Mouse (Mus musculus) forebrain, embryonic 13.5 days (tissue): ENCODE measurements at regions not wholly inside any gene's neighbourhood (a gene's known extent, or its start where the extent isn't known, plus 50 kb on each side); places are given as distances from the start of the nearest gene placed in this dataset.

Experiments used
- ATAC-seq: fragments of 200-750 bp; cut with Nextera tagmentation; 2 replicates; pipeline ENCODE4 v1.8.0; 2017
- H3K27ac ChIP-seq: fragments of 300-500 bp; sonication (generic); 2 replicates; pipeline ENCODE4 v1.5.1; 2015; ENCODE audit warnings: inconsistent platforms, mild to moderate bottlenecking, moderate library complexity
- H3K27me3 ChIP-seq: fragments of 300-500 bp; sonication (generic); 2 replicates; pipeline ENCODE4 v1.6.1; 2015; ENCODE audit warnings: mild to moderate bottlenecking, inconsistent platforms
- H3K36me3 ChIP-seq: fragments of 300-500 bp; sonication (generic); 2 replicates; pipeline ENCODE4 v1.6.1; 2015; ENCODE audit warnings: mild to moderate bottlenecking, inconsistent platforms; ENCODE audit not compliant: poor library complexity, severe bottlenecking
- H3K4me1 ChIP-seq: fragments of 300-500 bp; sonication (generic); 2 replicates; pipeline ENCODE4 v1.6.1; 2015; ENCODE audit warnings: inconsistent platforms
- H3K4me2 ChIP-seq: fragments of 300-500 bp; sonication (generic); 2 replicates; pipeline ENCODE4 v1.6.1; 2015; ENCODE audit warnings: inconsistent platforms, mild to moderate bottlenecking, moderate library complexity
- H3K4me3 ChIP-seq: fragments of 300-500 bp; sonication (generic); 2 replicates; pipeline ENCODE4 v1.5.1; 2015; ENCODE audit warnings: mild to moderate bottlenecking, inconsistent platforms
- H3K9ac ChIP-seq: fragments of 300-500 bp; sonication (generic); 2 replicates; pipeline ENCODE4 v1.6.1; 2015; ENCODE audit warnings: mild to moderate bottlenecking, inconsistent platforms
- H3K9me3 ChIP-seq: fragments of 300-500 bp; sonication (generic); replicated peaks from 2 replicates; pipeline ENCODE4 v1.6.1; 2016; ENCODE audit warnings: inconsistent platforms
- WGBS: fragments of 180-500 bp; shearing (Covaris S2); methylation state at CpG from one replicate; pipeline ENCODE4 v1.1.7; 2015; 5-methylcytosine and 5-hydroxymethylcytosine counted together

GRCm38 (mm10) chr15:50246418-50247186, 3638.1 kb upstream of the Gm7489 start:
- no peak overlapping the region for H3K4me3 ChIP-seq
- no peak for ATAC-seq
- H3K9me3 ChIP-seq: no peaks in the 10 kb centered on the region
- no peak overlapping the region for H3K27ac ChIP-seq
- H3K36me3 ChIP-seq: no peaks in the 10 kb centered on the region
- 90% methylated on average over 15 of the region's 15 CpGs for WGBS
- H3K4me2 ChIP-seq: no peak overlapping the region
- H3K4me1 ChIP-seq: no peaks in the 10 kb centered on the region
- no peaks in the 10 kb centered on the region for H3K27me3 ChIP-seq
- no peak overlapping the region for H3K9ac ChIP-seq

DNA sequence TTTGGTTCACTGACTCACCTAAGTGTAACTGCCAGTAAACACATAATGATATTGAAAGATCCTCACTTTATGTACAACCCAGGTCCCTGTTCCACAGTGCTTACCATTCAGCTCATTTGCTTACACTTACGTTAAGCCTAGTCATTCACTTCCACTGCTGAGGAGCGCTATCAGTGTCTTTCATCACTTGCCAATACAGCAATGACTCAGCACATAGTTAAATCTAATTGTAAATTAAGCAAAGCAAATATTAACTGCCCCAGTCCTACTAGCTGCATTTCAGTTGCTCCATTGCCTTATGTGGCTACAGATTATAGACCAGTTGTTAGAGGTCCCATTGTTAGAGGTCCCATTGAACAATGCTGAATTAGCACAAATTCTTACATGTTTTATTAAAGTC, 3624.6 kb upstream of the Gm7489 start:
- H3K27ac ChIP-seq: no peak overlapping the region
- no peak overlapping the region for H3K9ac ChIP-seq
- H3K4me1 ChIP-seq: no peaks in the 10 kb centered on the region
- no peak overlapping the region for H3K4me3 ChIP-seq
- no peaks in the 10 kb centered on the region for H3K36me3 ChIP-seq
- no peak for ATAC-seq
- H3K9me3 ChIP-seq: no peaks in the 10 kb centered on the region
- H3K27me3 ChIP-seq: no peaks in the 10 kb centered on the region
- 93% methylated on average over 2 of the region's 2 CpGs for WGBS
- H3K4me2 ChIP-seq: no peak overlapping the region

- H3K4me3 ChIP-seq: no peak overlapping the region
- no peaks in the 10 kb centered on the region for H3K4me1 ChIP-seq
- 73% methylated on average over 8 of the region's 8 CpGs for WGBS
- peak; percentile 85 for ATAC-seq
- no peaks in the 10 kb centered on the region for H3K9me3 ChIP-seq
- H3K4me2 ChIP-seq: no peak overlapping the region
- H3K36me3 ChIP-seq: no peaks in the 10 kb centered on the region
- H3K27ac ChIP-seq: no peak overlapping the region
- H3K9ac ChIP-seq: no peak overlapping the region
- H3K27me3 ChIP-seq: no peaks in the 10 kb centered on the region
Measured at GRCm38 (mm10) chr15:50261245-50261872, 3623.3 kb upstream of the Gm7489 start.

DNA sequence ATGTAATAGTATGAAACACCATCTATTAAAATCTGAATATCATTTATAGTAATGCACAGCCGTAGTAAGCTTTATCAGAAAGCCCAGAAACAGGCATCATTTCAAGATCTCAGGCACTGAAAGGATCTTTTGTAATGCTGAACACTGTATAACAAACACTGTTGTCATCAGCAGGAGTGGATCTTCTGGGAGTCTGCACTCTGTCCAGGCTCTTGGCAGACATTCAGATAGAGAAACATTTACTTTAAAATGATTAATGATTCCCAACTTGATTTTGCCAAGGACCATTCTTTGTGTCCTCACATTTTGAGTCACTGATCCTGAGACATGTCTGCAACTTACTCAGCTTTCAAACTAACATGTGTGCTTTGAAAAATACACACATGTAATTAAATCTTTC, 3617.2 kb upstream of the Gm7489 start:
- WGBS: 83% methylated on average over 1 of the region's 1 CpGs

DNA sequence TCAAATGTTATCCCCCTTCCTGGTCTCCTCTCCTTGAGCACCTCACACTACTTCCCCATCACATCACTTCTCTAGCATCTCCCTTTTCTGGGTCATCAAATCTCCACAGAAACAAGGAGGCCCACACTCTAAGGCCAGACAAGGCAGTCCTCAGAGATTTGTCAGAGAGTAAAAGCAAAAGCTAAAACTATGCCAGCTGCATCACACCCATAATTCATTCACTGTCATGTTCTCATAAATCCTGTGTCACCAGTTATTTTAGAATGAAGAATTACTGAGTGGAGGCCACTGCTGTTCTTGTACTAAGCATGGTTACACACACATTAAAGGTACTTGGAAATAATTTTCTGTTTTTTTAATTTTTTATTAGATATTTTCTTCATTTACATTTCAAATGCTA, 3613.1 kb upstream of the Gm7489 start:
- Histone ChIP-seq H3K36me3 (no peaks in the 10 kb centered on the region), H3K4me2 (no peak overlapping the region), H3K27me3 (no peaks in the 10 kb centered on the region), H3K9me3 (no peaks in the 10 kb centered on the region), H3K4me1 (no peaks in the 10 kb centered on the region), H3K9ac (no peak overlapping the region), H3K4me3 (no peak overlapping the region), H3K27ac (no peak overlapping the region)
- ATAC-seq: no peak

More for the DNA sequence above, 3617.2 kb upstream of the Gm7489 start:
- no peaks in the 10 kb centered on the region for H3K4me1 ChIP-seq
- H3K9ac ChIP-seq: no peak overlapping the region
- H3K36me3 ChIP-seq: no peaks in the 10 kb centered on the region
- no peak overlapping the region for H3K27ac ChIP-seq
- H3K4me2 ChIP-seq: no peak overlapping the region
- no peaks in the 10 kb centered on the region for H3K9me3 ChIP-seq
- no peak overlapping the region for H3K4me3 ChIP-seq
- ATAC-seq: no peak
- no peaks in the 10 kb centered on the region for H3K27me3 ChIP-seq

GRCm38 (mm10) chr15:50282576-50282975, 3602.1 kb upstream of the Gm7489 start:
- no peaks in the 10 kb centered on the region for H3K9me3 ChIP-seq
- H3K9ac ChIP-seq: no peak overlapping the region
- ATAC-seq: no peak
- no peaks in the 10 kb centered on the region for H3K27me3 ChIP-seq
- H3K4me3 ChIP-seq: no peak overlapping the region
- H3K36me3 ChIP-seq: no peaks in the 10 kb centered on the region
- 90% methylated on average over 2 of the region's 2 CpGs for WGBS
- H3K27ac ChIP-seq: no peak overlapping the region
- H3K4me1 ChIP-seq: no peaks in the 10 kb centered on the region
- no peak overlapping the region for H3K4me2 ChIP-seq

- ATAC-seq: no peak
- no peak overlapping the region for H3K4me2 ChIP-seq
Measured at GRCm38 (mm10) chr15:50283491-50283890, 3601.2 kb upstream of the Gm7489 start.

DNA sequence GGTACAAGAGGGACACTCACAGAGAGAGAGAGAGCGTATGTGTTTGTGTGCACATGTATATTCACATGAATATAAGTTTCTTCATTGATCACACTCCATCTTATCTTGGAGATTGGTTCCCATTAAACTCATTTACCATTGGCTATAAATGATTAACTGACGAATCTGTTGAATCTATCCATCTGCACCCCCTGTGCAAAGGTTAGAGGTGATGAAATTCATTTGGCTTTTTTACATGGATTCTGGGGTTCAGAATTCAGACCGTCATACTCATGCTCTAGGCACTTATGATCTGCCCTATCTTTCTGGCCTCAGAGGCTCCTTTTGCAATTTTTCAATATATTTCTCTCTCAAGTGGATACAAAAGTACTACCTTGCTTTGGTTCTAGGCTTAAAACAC, 3582.9 kb upstream of the Gm7489 start:
- Histone ChIP-seq H3K4me3 (no peak overlapping the region), H3K4me1 (no peaks in the 10 kb centered on the region), H3K36me3 (no peaks in the 10 kb centered on the region), H3K27ac (no peak overlapping the region), H3K27me3 (no peaks in the 10 kb centered on the region), H3K4me2 (no peak overlapping the region), H3K9ac (no peak overlapping the region), H3K9me3 (no peaks in the 10 kb centered on the region)
- ATAC-seq: no peak
- 94% methylated on average over 3 of the region's 3 CpGs for WGBS

More at GRCm38 (mm10) chr15:50283491-50283890, 3601.2 kb upstream of the Gm7489 start:
- 90% methylated on average over 2 of the region's 2 CpGs for WGBS
- no peak overlapping the region for H3K9ac ChIP-seq
- no peak overlapping the region for H3K4me3 ChIP-seq
- no peaks in the 10 kb centered on the region for H3K9me3 ChIP-seq
- no peaks in the 10 kb centered on the region for H3K4me1 ChIP-seq
- H3K27me3 ChIP-seq: no peaks in the 10 kb centered on the region
- no peak overlapping the region for H3K27ac ChIP-seq
- no peaks in the 10 kb centered on the region for H3K36me3 ChIP-seq

DNA sequence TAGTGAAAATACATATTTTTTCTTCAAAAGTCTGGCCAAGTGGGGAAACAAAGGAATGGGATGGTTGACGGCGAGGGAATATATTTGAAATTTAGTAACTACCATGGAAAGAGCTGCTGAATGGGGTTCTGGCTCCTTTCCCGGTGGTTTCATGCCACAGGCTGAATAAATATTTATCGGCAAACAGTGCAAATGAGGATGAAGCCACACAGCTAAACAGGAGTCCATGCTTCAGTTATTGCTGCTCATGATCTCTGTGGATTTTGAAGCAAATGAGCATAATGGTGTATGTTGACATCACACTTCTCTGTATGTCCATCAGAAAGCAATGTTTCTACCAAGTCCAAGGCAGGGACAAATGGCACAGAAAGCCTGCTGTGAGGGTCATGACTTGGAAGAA, 3580.6 kb upstream of the Gm7489 start:
- WGBS: 82% methylated on average over 4 of the region's 4 CpGs
- H3K27me3 ChIP-seq: no peaks in the 10 kb centered on the region
- H3K4me2 ChIP-seq: no peak overlapping the region
- H3K27ac ChIP-seq: no peak overlapping the region
- ATAC-seq: no peak
- H3K4me3 ChIP-seq: no peak overlapping the region
- H3K9me3 ChIP-seq: no peaks in the 10 kb centered on the region
- H3K36me3 ChIP-seq: no peaks in the 10 kb centered on the region
- no peak overlapping the region for H3K9ac ChIP-seq
- no peaks in the 10 kb centered on the region for H3K4me1 ChIP-seq

- no peaks in the 10 kb centered on the region for H3K27me3 ChIP-seq
- no peak overlapping the region for H3K4me3 ChIP-seq
- H3K9ac ChIP-seq: no peak overlapping the region
- no peak overlapping the region for H3K4me2 ChIP-seq
- H3K9me3 ChIP-seq: no peaks in the 10 kb centered on the region
- no peak for ATAC-seq
- no peaks in the 10 kb centered on the region for H3K4me1 ChIP-seq
- H3K36me3 ChIP-seq: no peaks in the 10 kb centered on the region
- H3K27ac ChIP-seq: no peak overlapping the region
Measured at GRCm38 (mm10) chr15:50320796-50321195, 3563.9 kb upstream of the Gm7489 start.

DNA sequence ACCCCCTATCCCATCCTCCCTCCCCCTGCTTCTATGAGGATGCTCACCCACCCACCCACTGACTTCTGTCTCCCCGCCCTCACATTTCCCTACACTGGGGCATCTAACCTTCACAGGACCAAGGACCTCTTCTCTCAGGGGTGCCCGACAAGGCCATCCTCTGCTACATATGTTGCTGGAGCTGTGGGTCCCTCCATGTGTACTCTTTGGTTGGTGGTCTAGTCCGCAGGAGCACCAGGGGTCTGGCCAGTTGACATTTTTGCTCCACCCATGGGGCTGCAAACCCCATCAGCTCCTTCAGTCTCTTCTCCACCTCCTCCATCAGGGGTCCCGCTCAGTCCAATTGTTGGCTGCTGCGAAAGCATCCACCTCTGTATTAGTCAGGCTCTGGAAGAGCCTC, 3539.2 kb upstream of the Gm7489 start:
- Histone ChIP-seq H3K9ac (no peak overlapping the region), H3K4me2 (no peak overlapping the region), H3K27me3 (no peaks in the 10 kb centered on the region), H3K36me3 (no peaks in the 10 kb centered on the region), H3K9me3 (no peaks in the 10 kb centered on the region), H3K4me3 (no peak overlapping the region), H3K27ac (no peak overlapping the region), H3K4me1 (no peaks in the 10 kb centered on the region)
- WGBS: 96% methylated on average over 5 of the region's 5 CpGs
- ATAC-seq: no peak

GRCm38 (mm10) chr15:50346953-50347352, 3537.8 kb upstream of the Gm7489 start:
- Histone ChIP-seq H3K27me3 (no peaks in the 10 kb centered on the region), H3K36me3 (no peaks in the 10 kb centered on the region), H3K4me2 (no peak overlapping the region), H3K9me3 (no peaks in the 10 kb centered on the region), H3K9ac (no peak overlapping the region), H3K4me3 (no peak overlapping the region), H3K27ac (no peak overlapping the region), H3K4me1 (no peaks in the 10 kb centered on the region)
- no peak for ATAC-seq
- WGBS: 88% methylated on average over 2 of the region's 2 CpGs
